Mouse (Mus musculus): ENCODE results near the gene Cacna2d4. TPM values are rescaled to one million over a fixed set of nuclear protein-coding genes. Genes with fewer than 3 reads are reported as not detected.

Gene Cacna2d4
- total RNA-seq, 1 experiment: 0.04 TPM

DNA sequence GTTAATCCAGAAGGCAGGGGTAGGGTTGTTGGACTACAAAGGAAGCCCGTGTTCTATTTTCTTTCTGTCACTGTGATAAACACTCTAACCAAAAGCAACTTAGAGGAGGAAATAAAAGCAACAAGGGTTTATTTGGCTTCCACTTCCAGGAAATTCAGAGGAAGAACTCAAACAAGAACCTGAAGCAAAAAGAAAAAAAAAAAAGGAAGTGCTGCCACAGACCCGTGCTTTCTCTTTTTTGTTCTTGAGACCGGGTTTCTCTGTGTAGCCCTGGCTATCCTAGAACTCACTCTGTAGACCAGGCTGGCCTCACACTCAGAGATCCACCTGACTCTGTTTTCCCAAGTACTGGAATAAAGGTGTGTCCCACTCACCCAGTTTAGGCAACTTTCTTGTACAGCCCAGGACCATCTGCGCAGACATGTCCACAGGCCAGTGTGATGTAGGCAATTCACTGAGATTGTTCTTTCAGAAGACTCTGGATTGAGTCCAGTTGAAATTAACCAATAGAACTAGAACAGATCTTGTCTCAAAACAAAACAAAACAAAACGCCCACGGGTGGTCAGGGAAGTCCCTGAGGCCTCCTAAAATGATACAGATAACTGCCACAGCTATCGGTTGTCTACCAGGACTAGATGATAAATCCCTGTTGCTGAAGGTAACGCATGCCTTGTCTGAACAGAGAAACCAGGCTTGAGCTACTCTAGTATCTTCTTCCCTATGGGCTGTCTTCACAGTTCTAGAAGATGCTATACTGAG lies 165.4 kb downstream of the Cacna2d4 start:
- H3K4me1 ChIP-seq (ENCODE audit: control insufficient read depth in 2 of 2, insufficient read depth in 2 of 2, low read length in 2 of 2, poor library complexity in 1 of 2): peaks cover 0 to 4% of the 10 kb centered on the region in 2 experiments; a peak in 1 of 4 replicates
- peaks cover 19% of the 10 kb centered on the region for H3K36me3 ChIP-seq (ENCODE audit: control insufficient read depth, insufficient read depth, low read length, poor library complexity, severe bottlenecking)
- H3K9me3 ChIP-seq (ENCODE audit: control insufficient read depth, insufficient read depth, low read depth, low read length): no peaks in the 10 kb centered on the region
- H3K27ac ChIP-seq (ENCODE audit: insufficient read depth, low read depth, low read length, poor library complexity, severe bottlenecking): no peak overlapping the region
- no peak overlapping the region for H3K9ac ChIP-seq (ENCODE audit: insufficient read depth, low read depth, low read length, poor library complexity, severe bottlenecking)
- no peak for TF ChIP-seq CHD2 (IDR thresholded peaks at IDR 0.05; ENCODE audit: low read depth, low read length)
- TF ChIP-seq ZC3H11A (IDR thresholded peaks at IDR 0.05; ENCODE audit: borderline replicate concordance, low read depth, low read length): no peak
- no peak for TF ChIP-seq ZNF384 (IDR thresholded peaks at IDR 0.05; ENCODE audit: low read depth, low read length)
- no peak for TF ChIP-seq HCFC1 (IDR thresholded peaks at IDR 0.05; ENCODE audit: borderline replicate concordance, insufficient read depth, low read length)
- TF ChIP-seq MAFK (IDR thresholded peaks at IDR 0.05; ENCODE audit: insufficient read depth, low read depth, low read length): no peak
- no peak overlapping the region for H3K4me3 ChIP-seq (ENCODE audit: insufficient read depth in 1 of 2, low read depth in 1 of 2, low read length in 2 of 2, poor library complexity in 1 of 2, severe bottlenecking in 1 of 2)
- in situ Hi-C loops (cut with MboI; ENCODE audit: low sequenced_read_pairs in 2 of 2, unreplicated experiment in 2 of 2): no loop called here
- DNase-seq (ENCODE audit: low read depth, low spot score): no peak

Other genes starting within 250 kb of the Cacna2d4 start
- 2.5 and 4.6 TPM in 2 replicates for gene Dcp1b, start 61.3 kb upstream of the Cacna2d4 start, total RNA-seq (2012; rRNA removed)
- gene Cacna1c, start 40.1 kb upstream of the Cacna2d4 start, total RNA-seq (2012; rRNA removed): 0.53 and 0.98 TPM in 2 replicates
- 1.3 and 1.5 TPM in 2 replicates for gene Lrtm2, start 94.2 kb downstream of the Cacna2d4 start, total RNA-seq (2012; rRNA removed)
- 59.4 and 81.2 TPM in 2 replicates for gene Adipor2, start 181.2 kb downstream of the Cacna2d4 start, total RNA-seq (2012; rRNA removed)
- 44.1 and 47.9 TPM in 2 replicates for gene Fbxl14, start 243.1 kb downstream of the Cacna2d4 start, total RNA-seq (2012; rRNA removed)

Data from ES-E14 (cell line).